Mouse (Mus musculus) small intestine, adult 2 months (tissue): ENCODE results near the gene Cdadc1. TPM values are rescaled to one million over a fixed set of nuclear protein-coding genes. Genes with fewer than 3 reads are reported as not detected.

Experiments
- H3K27ac ChIP-seq: fragments of 200-500 bp; 2 replicates; pipeline ENCODE4 v1.5.1; 2012; ENCODE audit warnings: low read depth, low read length, control low read depth, inconsistent platforms; ENCODE audit not compliant: insufficient read depth
- H3K27me3 ChIP-seq: fragments of 200-500 bp; 2 replicates; pipeline ENCODE4 v1.6.1; 2012; ENCODE audit warnings: mild to moderate bottlenecking, moderate library complexity, low read length, inconsistent platforms; ENCODE audit not compliant: control insufficient read depth, insufficient read depth
- H3K36me3 ChIP-seq: fragments of 200-500 bp; 2 replicates; pipeline ENCODE4 v1.6.1; 2012; ENCODE audit warnings: mild to moderate bottlenecking, low read length, control low read depth, inconsistent platforms; ENCODE audit not compliant: control insufficient read depth, insufficient read depth
- H3K4me1 ChIP-seq: fragments of 200-500 bp; 2 replicates; pipeline ENCODE4 v1.6.1; 2012; ENCODE audit warnings: low read length, inconsistent platforms, mixed read lengths; ENCODE audit not compliant: control insufficient read depth, insufficient read depth, insufficient read length
- H3K4me3 ChIP-seq: fragments of 200-500 bp; 2 replicates; pipeline ENCODE4 v1.5.1; 2012; ENCODE audit warnings: low read depth, mild to moderate bottlenecking, control low read depth, inconsistent platforms, low read length, moderate library complexity
- CTCF ChIP-seq: fragments of 200-500 bp; IDR thresholded peaks from 2 replicates; pipeline ENCODE4 v1.5.1; 2012; ENCODE audit warnings: low read depth, mild to moderate bottlenecking, control low read depth, inconsistent platforms, low read length, moderate library complexity, mixed read lengths; ENCODE audit not compliant: insufficient replicate concordance, insufficient read length; ENCODE audit errors: extremely low read depth
- POLR2A ChIP-seq: fragments of 200-500 bp; IDR thresholded peaks from 2 replicates; pipeline ENCODE4 v1.6.1; 2012; ENCODE audit warnings: low read depth, mild to moderate bottlenecking, control low read depth, inconsistent platforms, low read length, moderate library complexity
- WGBS: fragments of 180-500 bp; shearing (Covaris S2); methylation state at CpG from one replicate; pipeline ENCODE4 v1.1.7; 2018; 5-methylcytosine and 5-hydroxymethylcytosine counted together
- polyA plus RNA-seq: library from polyadenylated mRNA; depleted of rRNA; stranded (reverse); fragments of >200 nt; gene quantifications from 2 replicates; pipeline ENCODE4 v1.2.3, GENCODE M21; 2012

Cdadc1 gene
- polyA plus RNA-seq, 1 experiment, result 1.9 TPM

GRCm38 (mm10) chr14:59612920-59613625 is 15.3 kb upstream of the Cdadc1 start:
- TF ChIP-seq POLR2A (no peak), CTCF (peak; percentile 63; the same call in 1 of the 2 replicates)
- Histone ChIP-seq H3K36me3 (no peaks in the 10 kb centered on the region), H3K27ac (no peak overlapping the region), H3K4me3 (no peak overlapping the region), H3K4me1 (no peaks in the 10 kb centered on the region), H3K27me3 (no peaks in the 10 kb centered on the region)
- WGBS, result 52% methylated on average over 14 of the region's 14 CpGs

GRCm38 (mm10) chr14:59607021-59607420 is 9.3 kb upstream of the Cdadc1 start:
- WGBS, result 70% methylated on average over 3 of the region's 3 CpGs
- no peak for TF ChIP-seq CTCF
- no peaks in the 10 kb centered on the region for H3K36me3 ChIP-seq
- H3K4me1 ChIP-seq, result no peaks in the 10 kb centered on the region
- no peak overlapping the region for H3K4me3 ChIP-seq
- H3K27me3 ChIP-seq, result no peaks in the 10 kb centered on the region
- no peak overlapping the region for H3K27ac ChIP-seq

- Histone ChIP-seq H3K27ac (no peak overlapping the region), H3K27me3 (no peaks in the 10 kb centered on the region), H3K36me3 (no peaks in the 10 kb centered on the region), H3K4me1 (peaks cover 3% of the 10 kb centered on the region; the same call in 1 of the 2 replicates), H3K4me3 (no peak overlapping the region)
- WGBS, result 19% methylated on average over 5 of the region's 5 CpGs
- TF ChIP-seq POLR2A (no peak), CTCF (peak; percentile 63; the same call in 1 of the 2 replicates)
Measured at GRCm38 (mm10) chr14:59605671-59606353, 8.1 kb upstream of the Cdadc1 start.

- Histone ChIP-seq H3K36me3 (no peaks in the 10 kb centered on the region), H3K27me3 (no peaks in the 10 kb centered on the region), H3K4me3 (no peak overlapping the region), H3K27ac (no peak overlapping the region), H3K4me1 (peaks cover 3% of the 10 kb centered on the region; the same call in 1 of the 2 replicates)
- TF ChIP-seq POLR2A, result no peak
- no peak for TF ChIP-seq CTCF
- 61% methylated on average over 5 of the region's 5 CpGs for WGBS
Measured at GRCm38 (mm10) chr14:59604002-59604645, 6.4 kb upstream of the Cdadc1 start.

- Histone ChIP-seq H3K4me3 (peak overlapping the region; percentile 80), H3K36me3 (peaks cover 5% of the 10 kb centered on the region), H3K27ac (peak overlapping the region; percentile 66), H3K4me1 (peaks cover 3% of the 10 kb centered on the region), H3K27me3 (no peaks in the 10 kb centered on the region)
- 3% methylated on average over 8 of the region's 8 CpGs for WGBS
- TF ChIP-seq CTCF (no peak), POLR2A (no peak)
Measured at GRCm38 (mm10) chr14:59598260-59598627, 485 bp upstream of the Cdadc1 start.

- no peak overlapping the region for H3K27ac ChIP-seq
- no peaks in the 10 kb centered on the region; the same call in 1 of the 2 replicates for H3K4me1 ChIP-seq
- no peak for TF ChIP-seq POLR2A
- TF ChIP-seq CTCF, result no peak
- 91% methylated on average over 3 of the region's 3 CpGs for WGBS
- no peak overlapping the region for H3K4me3 ChIP-seq
- H3K27me3 ChIP-seq, result no peaks in the 10 kb centered on the region
- peaks cover 11% of the 10 kb centered on the region for H3K36me3 ChIP-seq
Measured at GRCm38 (mm10) chr14:59594988-59595387, 2.8 kb downstream of the Cdadc1 start.

GRCm38 (mm10) chr14:59592593-59592992 is 5.2 kb downstream of the Cdadc1 start:
- H3K36me3 ChIP-seq, result peaks cover 30% of the 10 kb centered on the region
- no peak overlapping the region for H3K4me3 ChIP-seq
- TF ChIP-seq CTCF (no peak), POLR2A (no peak)
- 95% methylated on average over 3 of the region's 3 CpGs for WGBS
- H3K4me1 ChIP-seq, result no peaks in the 10 kb centered on the region; the same call in 1 of the 2 replicates
- no peaks in the 10 kb centered on the region for H3K27me3 ChIP-seq
- H3K27ac ChIP-seq, result no peak overlapping the region
